Mouse (Mus musculus) midbrain, embryonic 14.5 days (tissue): ENCODE results near the gene Cdk19. TPM values are rescaled to one million over a fixed set of nuclear protein-coding genes. Genes with fewer than 3 reads are reported as not detected.

ENCODE experiments used
- ATAC-seq: fragments of 200-750 bp; cut with Nextera tagmentation; 2 replicates; pipeline ENCODE4 v1.8.0; 2017; ENCODE audit warnings: moderate number of reproducible peaks, moderate library complexity; ENCODE audit not compliant: low FRiP score, low TSS enrichment
- DNase-seq: peaks from one replicate; pipeline ENCODE4 v3.0.0-alpha.2; 2015
- H3K27ac ChIP-seq: fragments of 300-500 bp; sonication (generic); replicated peaks from 2 replicates; pipeline ENCODE4 v1.5.1; 2014; ENCODE audit warnings: mild to moderate bottlenecking, low read depth, low read length, moderate library complexity
- H3K27me3 ChIP-seq: fragments of 300-500 bp; sonication (generic); 2 replicates; pipeline ENCODE4 v1.6.1; 2014; ENCODE audit warnings: low read length, control low read depth, mixed read lengths; ENCODE audit not compliant: control insufficient read depth, insufficient read depth
- H3K36me3 ChIP-seq: fragments of 300-500 bp; sonication (generic); 2 replicates; pipeline ENCODE4 v1.6.1; 2014; ENCODE audit warnings: low read length, control low read depth; ENCODE audit not compliant: control insufficient read depth, insufficient read depth
- H3K4me1 ChIP-seq: fragments of 300-500 bp; sonication (generic); 2 replicates; pipeline ENCODE4 v1.6.1; 2014; ENCODE audit warnings: mild to moderate bottlenecking, antibody characterized with exemption, low read length, control low read depth; ENCODE audit not compliant: control insufficient read depth, insufficient read depth
- H3K4me2 ChIP-seq: fragments of 300-500 bp; sonication (generic); 2 replicates; pipeline ENCODE4 v1.6.1; 2014; ENCODE audit warnings: mild to moderate bottlenecking, low read length, moderate library complexity
- H3K4me3 ChIP-seq: fragments of 300-500 bp; sonication (generic); replicated peaks from 2 replicates; pipeline ENCODE4 v1.5.1; 2014; ENCODE audit warnings: low read depth, low read length
- H3K9ac ChIP-seq: fragments of 300-500 bp; sonication (generic); replicated peaks from 2 replicates; pipeline ENCODE4 v1.6.1; 2014; ENCODE audit warnings: mild to moderate bottlenecking, low read length, moderate library complexity
- H3K9me3 ChIP-seq: fragments of 300-500 bp; sonication (generic); 2 replicates; pipeline ENCODE4 v1.6.1; 2016; ENCODE audit warnings: low read length, control low read depth, mixed read lengths; ENCODE audit not compliant: control insufficient read depth
- WGBS: fragments of 180-500 bp; shearing (Covaris S2); extraction: QIAGEN DNeasy Blood & Tissue Kit; methylation state at CpG from one replicate; pipeline ENCODE4 v1.1.7; 2014; 5-methylcytosine and 5-hydroxymethylcytosine counted together
- polyA plus RNA-seq: library from polyadenylated mRNA; unstranded; fragments of >200 nt; fragmentation: Nextera tagmentation; extraction: Ambion mirVana; gene quantifications from 2 replicates; pipeline ENCODE4 v1.2.1, GENCODE M21; 2014

Gene Cdk19
- polyA plus RNA-seq, 1 experiment from 2014 or later, result 13.1 TPM

DNA sequence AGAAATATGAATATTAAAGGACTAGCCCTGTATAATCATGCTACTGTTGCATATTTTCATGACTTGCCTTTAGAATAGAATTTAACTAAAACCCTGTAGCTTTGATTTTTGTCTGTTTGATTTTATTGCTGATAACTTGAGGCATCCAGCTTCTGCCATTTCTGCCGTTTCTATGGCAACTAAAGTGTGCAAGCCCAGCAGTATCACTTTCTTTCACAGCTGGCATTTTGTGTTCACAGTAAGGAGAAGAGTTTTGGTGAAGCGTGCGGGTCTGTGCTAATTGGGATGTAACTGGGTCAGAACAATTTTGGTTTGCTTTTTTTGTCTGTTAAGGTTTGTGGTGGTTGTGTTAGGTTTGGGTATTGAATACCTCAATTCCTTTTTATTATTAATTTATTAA lies 107.3 kb downstream of the Cdk19 start:
- ATAC-seq (no peak; the same call in 1 of the 2 replicates), DNase-seq (peak; percentile 79)
- H3K27me3 ChIP-seq, result no peaks in the 10 kb centered on the region
- H3K4me1 ChIP-seq, result peaks cover 28% of the 10 kb centered on the region
- H3K36me3 ChIP-seq, result no peaks in the 10 kb centered on the region
- H3K27ac ChIP-seq, result no peak overlapping the region
- WGBS, result 28% methylated on average over 3 of the region's 3 CpGs
- H3K9me3 ChIP-seq, result no peaks in the 10 kb centered on the region
- no peak overlapping the region for H3K4me2 ChIP-seq
- H3K9ac ChIP-seq, result no peak overlapping the region
- H3K4me3 ChIP-seq, result no peak overlapping the region

- Histone ChIP-seq H3K9me3 (no peaks in the 10 kb centered on the region), H3K9ac (no peak overlapping the region), H3K4me3 (no peak overlapping the region), H3K36me3 (no peaks in the 10 kb centered on the region), H3K4me1 (peaks cover 28% of the 10 kb centered on the region), H3K27me3 (no peaks in the 10 kb centered on the region), H3K27ac (0 out of 2 replicates have a peak overlapping the region, but pooled peaks have one; percentile 41), H3K4me2 (no peak overlapping the region)
- DNase-seq (no peak), ATAC-seq (no peak)
- 65% methylated on average over 3 of the region's 3 CpGs for WGBS
These were observed 107.9 kb downstream of the Cdk19 start for GRCm38 (mm10) chr10:40447295-40447694.

DNA sequence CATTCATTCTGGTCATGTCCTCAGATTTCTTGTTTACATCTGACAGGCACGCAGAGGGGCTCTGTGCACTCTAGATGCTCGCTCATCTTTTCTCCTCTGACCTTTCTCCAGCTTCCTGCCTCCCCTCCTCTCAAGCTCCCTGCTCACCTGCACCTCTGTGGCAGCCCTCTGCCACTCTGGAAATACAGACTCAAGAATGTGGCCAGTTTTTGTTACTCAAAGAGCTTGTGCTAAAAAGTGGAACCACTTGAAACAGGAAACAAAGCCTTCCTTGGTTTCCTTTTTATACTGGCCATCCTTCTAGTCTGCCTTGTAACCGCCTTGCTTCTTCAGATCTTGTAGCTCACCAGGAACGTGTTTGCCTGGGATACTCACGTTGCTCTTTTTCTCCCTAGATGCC lies 108.6 kb downstream of the Cdk19 start:
- ATAC-seq, result no peak
- peak; percentile 19 for DNase-seq
- H3K4me3 ChIP-seq, result no peak overlapping the region
- H3K9me3 ChIP-seq, result no peaks in the 10 kb centered on the region
- no peaks in the 10 kb centered on the region for H3K36me3 ChIP-seq
- peaks cover 28% of the 10 kb centered on the region for H3K4me1 ChIP-seq
- no peaks in the 10 kb centered on the region for H3K27me3 ChIP-seq
- no peak overlapping the region for H3K27ac ChIP-seq
- no peak overlapping the region for H3K4me2 ChIP-seq
- WGBS, result 55% methylated on average over 5 of the region's 5 CpGs
- no peak overlapping the region for H3K9ac ChIP-seq

- no peak overlapping the region for H3K4me2 ChIP-seq
- WGBS, result 90% methylated on average over 3 of the region's 3 CpGs
- DNase-seq, result no peak
- no peaks in the 10 kb centered on the region for H3K9me3 ChIP-seq
- ATAC-seq, result no peak
- H3K9ac ChIP-seq, result no peak overlapping the region
- no peak overlapping the region for H3K27ac ChIP-seq
- no peaks in the 10 kb centered on the region for H3K36me3 ChIP-seq
- H3K4me3 ChIP-seq, result no peak overlapping the region
- peaks cover 26% of the 10 kb centered on the region for H3K4me1 ChIP-seq
- H3K27me3 ChIP-seq, result no peaks in the 10 kb centered on the region
These were observed 109.1 kb downstream of the Cdk19 start for GRCm38 (mm10) chr10:40448444-40448843.

- H3K9ac ChIP-seq, result no peak overlapping the region
- 94% methylated on average over 6 of the region's 6 CpGs for WGBS
- DNase-seq, result no peak
- no peak for ATAC-seq
- no peak overlapping the region for H3K27ac ChIP-seq
- no peaks in the 10 kb centered on the region for H3K36me3 ChIP-seq
- peaks cover 19% of the 10 kb centered on the region for H3K4me1 ChIP-seq
- H3K4me3 ChIP-seq, result no peak overlapping the region
- no peaks in the 10 kb centered on the region for H3K27me3 ChIP-seq
- H3K9me3 ChIP-seq, result no peaks in the 10 kb centered on the region
- no peak overlapping the region for H3K4me2 ChIP-seq
These were observed 110.2 kb downstream of the Cdk19 start for GRCm38 (mm10) chr10:40449571-40449970.

- Histone ChIP-seq H3K4me1 (peaks cover 19% of the 10 kb centered on the region), H3K4me3 (no peak overlapping the region), H3K9ac (no peak overlapping the region), H3K9me3 (no peaks in the 10 kb centered on the region), H3K27ac (no peak overlapping the region), H3K4me2 (no peak overlapping the region), H3K36me3 (no peaks in the 10 kb centered on the region), H3K27me3 (no peaks in the 10 kb centered on the region)
- DNase-seq, result no peak
- 98% methylated on average over 4 of the region's 4 CpGs for WGBS
- ATAC-seq, result no peak
These were observed 110.8 kb downstream of the Cdk19 start for GRCm38 (mm10) chr10:40450171-40450570.

- H3K36me3 ChIP-seq, result no peaks in the 10 kb centered on the region
- no peaks in the 10 kb centered on the region for H3K4me1 ChIP-seq
- ATAC-seq (no peak), DNase-seq (no peak)
- no peak overlapping the region for H3K4me3 ChIP-seq
- no peak overlapping the region for H3K4me2 ChIP-seq
- H3K27ac ChIP-seq, result no peak overlapping the region
- H3K9ac ChIP-seq, result no peak overlapping the region
- H3K27me3 ChIP-seq, result no peaks in the 10 kb centered on the region
- 94% methylated on average over 1 of the region's 1 CpGs for WGBS
- no peaks in the 10 kb centered on the region for H3K9me3 ChIP-seq
These were observed 117.8 kb downstream of the Cdk19 start for GRCm38 (mm10) chr10:40457116-40457515.

GRCm38 (mm10) chr10:40459141-40459540 lies 119.8 kb downstream of the Cdk19 start:
- WGBS, result 79% methylated on average over 17 of the region's 17 CpGs
- DNase-seq, result no peak

GRCm38 (mm10) chr10:40461362-40461761 lies 122.0 kb downstream of the Cdk19 start:
- H3K4me1 ChIP-seq, result no peaks in the 10 kb centered on the region
- ATAC-seq (no peak), DNase-seq (no peak)
- H3K36me3 ChIP-seq, result no peaks in the 10 kb centered on the region
- no peaks in the 10 kb centered on the region for H3K9me3 ChIP-seq
- H3K27ac ChIP-seq, result no peak overlapping the region
- WGBS, result 95% methylated on average over 6 of the region's 6 CpGs
- H3K9ac ChIP-seq, result no peak overlapping the region
- no peak overlapping the region for H3K4me2 ChIP-seq
- no peak overlapping the region for H3K4me3 ChIP-seq
- no peaks in the 10 kb centered on the region for H3K27me3 ChIP-seq

More at GRCm38 (mm10) chr10:40459141-40459540, 119.8 kb downstream of the Cdk19 start:
- no peak overlapping the region for H3K4me3 ChIP-seq
- H3K27ac ChIP-seq, result no peak overlapping the region
- no peaks in the 10 kb centered on the region for H3K36me3 ChIP-seq
- H3K9me3 ChIP-seq, result no peaks in the 10 kb centered on the region
- H3K4me2 ChIP-seq, result no peak overlapping the region
- H3K9ac ChIP-seq, result no peak overlapping the region
- H3K27me3 ChIP-seq, result no peaks in the 10 kb centered on the region
- ATAC-seq, result no peak
- no peaks in the 10 kb centered on the region for H3K4me1 ChIP-seq
